Mouse (Mus musculus) midbrain, embryonic 12.5 days (tissue): ENCODE results near the gene Tnfsf13. TPM values are rescaled to one million over a fixed set of nuclear protein-coding genes. Genes with fewer than 3 reads are reported as not detected.

Source experiments
- ATAC-seq: fragments of 200-750 bp; cut with Nextera tagmentation; 2 replicates; pipeline ENCODE4 v1.8.0; 2017; ENCODE audit warnings: low read depth, moderate TSS enrichment, moderate library complexity; ENCODE audit not compliant: low FRiP score
- H3K27ac ChIP-seq: fragments of 300-500 bp; sonication (generic); replicated peaks from 2 replicates; pipeline ENCODE4 v1.5.1; 2016; ENCODE audit warnings: mild to moderate bottlenecking
- H3K27me3 ChIP-seq: fragments of 300-500 bp; sonication (generic); 2 replicates; pipeline ENCODE4 v1.6.1; 2016; ENCODE audit warnings: mild to moderate bottlenecking
- H3K36me3 ChIP-seq: fragments of 300-500 bp; sonication (generic); 2 replicates; pipeline ENCODE4 v1.6.1; 2016
- H3K4me1 ChIP-seq: fragments of 300-500 bp; sonication (generic); 2 replicates; pipeline ENCODE4 v1.6.1; 2016
- H3K4me2 ChIP-seq: fragments of 300-500 bp; sonication (generic); replicated peaks from 2 replicates; pipeline ENCODE4 v1.6.1; 2016; ENCODE audit warnings: mild to moderate bottlenecking, moderate library complexity
- H3K4me3 ChIP-seq: fragments of 300-500 bp; sonication (generic); 2 replicates; pipeline ENCODE4 v1.5.1; 2016; ENCODE audit warnings: mild to moderate bottlenecking
- H3K9ac ChIP-seq: fragments of 300-500 bp; sonication (generic); replicated peaks from 2 replicates; pipeline ENCODE4 v1.6.1; 2016; ENCODE audit warnings: mild to moderate bottlenecking, moderate library complexity
- H3K9me3 ChIP-seq: fragments of 300-500 bp; sonication (generic); 2 replicates; pipeline ENCODE4 v1.6.1; 2016; ENCODE audit warnings: mild to moderate bottlenecking
- WGBS: fragments of 180-500 bp; shearing (Covaris S2); methylation state at CpG from one replicate; pipeline ENCODE4 v1.1.7; 2016; 5-methylcytosine and 5-hydroxymethylcytosine counted together
- polyA plus RNA-seq: library from polyadenylated mRNA; unstranded; fragments of >200 nt; fragmentation: Nextera tagmentation; extraction: Ambion mirVana; gene quantifications from 2 replicates; pipeline ENCODE4 v1.2.1, GENCODE M21; 2016

Tnfsf13 gene
- polyA plus RNA-seq, 1 experiment from 2014 or later, result 0.77 TPM

GRCm38 (mm10) chr11:69670786-69671725 is 14.5 kb downstream of the Tnfsf13 start:
- WGBS, result 1% methylated on average over 60 of the region's 61 CpGs
- H3K4me2 ChIP-seq, result peak overlapping the region; percentile 83
- ATAC-seq, result peak; percentile 63
- H3K4me1 ChIP-seq, result peaks cover 28% of the 10 kb centered on the region
- H3K9me3 ChIP-seq, result no peaks in the 10 kb centered on the region
- peak overlapping the region; percentile 100 for H3K4me3 ChIP-seq
- no peaks in the 10 kb centered on the region for H3K27me3 ChIP-seq
- H3K9ac ChIP-seq, result peak overlapping the region; percentile 100
- peaks cover 78% of the 10 kb centered on the region for H3K36me3 ChIP-seq
- peak overlapping the region; percentile 97 for H3K27ac ChIP-seq

DNA sequence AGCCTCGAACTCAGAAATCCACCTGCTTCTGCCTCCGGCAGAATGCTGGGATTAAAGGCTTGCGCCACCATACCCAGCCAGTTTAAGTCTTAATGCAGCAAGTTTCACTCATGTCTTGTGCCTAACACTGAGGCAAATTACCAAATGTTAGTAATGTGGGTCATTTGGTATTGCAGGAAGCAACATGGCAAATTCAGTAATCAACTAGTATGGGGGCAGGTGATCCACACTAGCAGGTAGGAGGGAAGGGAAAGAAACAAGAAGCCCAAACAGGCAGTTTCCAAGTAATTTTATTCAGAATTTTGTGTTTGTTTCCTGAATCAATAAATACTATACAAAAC is 18.9 kb downstream of the Tnfsf13 start:
- Histone ChIP-seq H3K4me3 (no peak overlapping the region), H3K4me1 (peaks cover 24% of the 10 kb centered on the region), H3K27ac (no peak overlapping the region), H3K27me3 (no peaks in the 10 kb centered on the region), H3K4me2 (no peak overlapping the region), H3K9me3 (no peaks in the 10 kb centered on the region), H3K36me3 (peaks cover 71% of the 10 kb centered on the region), H3K9ac (no peak overlapping the region)
- 87% methylated on average over 3 of the region's 3 CpGs for WGBS
- ATAC-seq, result no peak

DNA sequence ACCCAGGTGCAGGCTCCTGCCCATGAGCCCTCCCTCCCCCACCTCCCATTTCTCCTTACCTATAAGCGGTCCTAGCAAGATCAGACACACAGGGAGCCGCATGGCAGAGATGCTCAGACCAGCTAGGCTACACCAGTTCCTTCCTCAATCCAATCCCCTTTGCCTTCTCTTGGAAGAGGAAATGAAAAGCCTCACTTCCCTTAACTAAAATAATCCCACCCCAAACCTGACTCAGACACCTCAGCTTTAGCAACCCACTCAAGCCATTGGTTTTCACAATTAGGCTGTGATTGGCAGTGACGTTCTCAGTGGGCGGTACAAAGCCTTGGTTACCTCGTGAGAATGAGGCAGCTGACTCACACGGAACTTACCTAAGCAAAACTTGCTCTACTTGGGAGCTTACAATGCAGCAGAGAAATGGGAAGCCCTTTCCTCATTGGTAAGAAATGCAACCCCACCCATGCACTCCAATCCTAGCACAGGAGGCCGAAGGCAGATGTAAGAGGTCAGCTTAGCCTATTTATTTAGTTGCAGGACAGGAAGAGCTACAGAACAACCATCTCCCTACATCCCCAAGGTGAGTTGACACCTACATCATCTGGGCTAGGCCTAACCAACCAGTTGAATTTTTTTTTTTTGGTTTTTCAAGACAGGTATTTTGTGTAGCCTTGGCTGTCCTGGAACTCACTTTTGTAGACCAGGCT is 19.5 kb downstream of the Tnfsf13 start, which contains the start of gene Cd68:
Cd68 (minus strand) TSS at position 193 of the 704 bp plus-strand sequence.
- no peak within 1 kb of the TSS for H3K4me2 ChIP-seq
- 36% methylated on average over 7 of the region's 7 CpGs for WGBS
- H3K36me3 ChIP-seq, result peaks cover 71% of the 10 kb centered on the region
- no peak within 1 kb of the TSS for H3K9ac ChIP-seq
- H3K27ac ChIP-seq, result no peak within 1 kb of the TSS
- no peaks in the 10 kb centered on the region for H3K27me3 ChIP-seq
- H3K4me3 ChIP-seq, result no peak within 1 kb of the TSS
- peaks cover 29% of the 10 kb centered on the region for H3K4me1 ChIP-seq
- no peak for ATAC-seq
- no peaks in the 10 kb centered on the region for H3K9me3 ChIP-seq

DNA sequence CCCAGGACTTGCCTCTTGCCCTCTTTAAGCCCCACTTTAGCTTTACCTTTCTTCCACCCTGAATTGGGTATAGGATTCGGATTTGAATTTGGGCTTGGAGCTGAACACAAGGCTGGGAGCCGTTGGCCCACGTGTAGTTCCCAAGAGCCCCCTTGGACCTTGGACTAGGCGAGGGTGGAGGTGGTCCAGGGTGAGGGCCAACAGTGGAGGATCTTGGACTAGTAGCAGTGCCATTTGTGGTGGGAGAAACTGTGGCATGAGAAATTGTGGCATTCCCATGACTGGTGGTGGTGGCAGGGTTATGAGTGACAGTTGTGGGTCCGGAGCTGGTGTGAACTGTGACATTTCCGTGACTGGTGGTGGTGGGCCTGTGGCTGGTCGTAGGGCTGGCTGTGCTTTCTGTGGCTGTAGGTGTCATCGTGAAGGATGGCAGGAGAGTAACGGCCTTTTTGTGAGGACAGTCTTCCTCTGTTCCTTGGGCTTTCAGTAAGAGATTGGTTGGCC is 20.1 kb downstream of the Tnfsf13 start:
- H3K27ac ChIP-seq, result no peak overlapping the region
- peaks cover 68% of the 10 kb centered on the region for H3K36me3 ChIP-seq
- no peak overlapping the region for H3K4me2 ChIP-seq
- H3K4me3 ChIP-seq, result no peak overlapping the region
- H3K9me3 ChIP-seq, result no peaks in the 10 kb centered on the region
- ATAC-seq, result no peak
- H3K27me3 ChIP-seq, result no peaks in the 10 kb centered on the region
- H3K9ac ChIP-seq, result no peak overlapping the region
- H3K4me1 ChIP-seq, result peaks cover 27% of the 10 kb centered on the region
- 82% methylated on average over 9 of the region's 9 CpGs for WGBS

GRCm38 (mm10) chr11:69664841-69665240 is 20.7 kb downstream of the Tnfsf13 start:
- no peak for ATAC-seq
- no peaks in the 10 kb centered on the region for H3K9me3 ChIP-seq
- H3K27ac ChIP-seq, result peak overlapping the region; percentile 97; the same call in 1 of the 2 replicates
- WGBS, result 94% methylated on average over 7 of the region's 7 CpGs
- no peak overlapping the region for H3K4me2 ChIP-seq
- peaks cover 66% of the 10 kb centered on the region for H3K36me3 ChIP-seq
- no peak overlapping the region for H3K4me3 ChIP-seq
- no peak overlapping the region for H3K9ac ChIP-seq
- H3K4me1 ChIP-seq, result peaks cover 20% of the 10 kb centered on the region
- H3K27me3 ChIP-seq, result no peaks in the 10 kb centered on the region

DNA sequence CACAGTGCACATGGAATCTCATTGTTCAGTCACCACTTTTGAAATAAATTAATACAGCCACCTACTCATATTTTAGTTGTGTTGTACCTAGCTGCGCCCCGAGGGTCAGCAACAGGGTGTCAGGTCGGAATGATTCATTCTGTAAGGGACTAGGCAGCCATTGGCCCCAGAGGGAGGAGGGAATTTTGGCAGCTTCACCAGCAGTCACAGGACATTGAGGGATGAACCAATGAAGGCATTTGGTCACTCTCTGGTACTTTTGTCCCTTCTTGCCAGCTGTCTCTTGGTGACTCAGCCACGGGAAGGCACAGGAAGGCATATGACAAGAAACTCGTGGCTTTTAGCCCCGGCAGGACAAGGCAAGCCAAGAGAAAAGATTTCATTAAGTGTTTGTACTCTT is 21.8 kb downstream of the Tnfsf13 start:
- H3K4me3 ChIP-seq, result no peak overlapping the region
- H3K36me3 ChIP-seq, result peaks cover 62% of the 10 kb centered on the region
- H3K9me3 ChIP-seq, result no peaks in the 10 kb centered on the region
- WGBS, result 92% methylated on average over 6 of the region's 6 CpGs
- H3K9ac ChIP-seq, result no peak overlapping the region
- H3K27me3 ChIP-seq, result no peaks in the 10 kb centered on the region
- no peak overlapping the region for H3K4me2 ChIP-seq
- H3K27ac ChIP-seq, result peak overlapping the region; percentile 97
- H3K4me1 ChIP-seq, result peaks cover 12% of the 10 kb centered on the region
- ATAC-seq, result no peak

DNA sequence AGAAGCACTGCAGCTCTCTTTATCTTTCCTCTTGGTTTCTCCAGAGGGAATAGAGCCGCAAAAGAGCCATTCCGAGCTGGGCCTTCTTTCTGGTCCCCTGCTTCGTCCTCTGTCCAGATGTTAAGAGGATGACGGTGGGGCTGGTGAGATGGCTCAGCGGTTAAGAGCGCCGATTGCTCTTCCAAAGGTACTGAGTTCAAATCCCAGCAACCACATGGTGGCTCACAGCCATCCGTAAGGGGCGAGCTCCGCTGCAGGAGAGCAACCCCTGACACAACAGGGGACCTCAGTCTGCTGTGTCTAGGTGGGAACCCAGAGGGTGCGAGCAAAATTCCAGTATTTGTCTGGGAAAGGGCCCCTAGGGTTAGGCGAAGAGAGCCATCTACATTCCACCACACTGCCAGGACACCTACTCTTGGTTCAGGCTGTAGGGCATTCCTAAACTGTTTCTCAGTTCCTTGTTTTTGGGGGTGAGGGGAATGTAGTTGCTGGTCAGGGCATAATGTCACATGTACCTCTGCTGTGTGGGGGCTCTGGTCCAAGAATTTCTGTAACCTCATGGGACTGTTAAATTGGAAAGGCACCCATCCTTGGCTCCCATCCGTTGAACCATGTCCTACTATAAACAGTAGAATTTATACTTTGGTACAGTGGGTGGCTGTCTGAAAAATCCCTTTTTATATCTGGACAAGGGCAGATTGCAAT is 22.5 kb downstream of the Tnfsf13 start:
- Histone ChIP-seq H3K9ac (peak overlapping the region; percentile 37), H3K36me3 (peaks cover 62% of the 10 kb centered on the region), H3K27ac (peak overlapping the region; percentile 97), H3K9me3 (no peaks in the 10 kb centered on the region), H3K27me3 (no peaks in the 10 kb centered on the region), H3K4me2 (peak overlapping the region; percentile 61), H3K4me3 (peak overlapping the region; percentile 57), H3K4me1 (peaks cover 12% of the 10 kb centered on the region)
- ATAC-seq, result peak; percentile 44
- 72% methylated on average over 13 of the region's 13 CpGs for WGBS

DNA sequence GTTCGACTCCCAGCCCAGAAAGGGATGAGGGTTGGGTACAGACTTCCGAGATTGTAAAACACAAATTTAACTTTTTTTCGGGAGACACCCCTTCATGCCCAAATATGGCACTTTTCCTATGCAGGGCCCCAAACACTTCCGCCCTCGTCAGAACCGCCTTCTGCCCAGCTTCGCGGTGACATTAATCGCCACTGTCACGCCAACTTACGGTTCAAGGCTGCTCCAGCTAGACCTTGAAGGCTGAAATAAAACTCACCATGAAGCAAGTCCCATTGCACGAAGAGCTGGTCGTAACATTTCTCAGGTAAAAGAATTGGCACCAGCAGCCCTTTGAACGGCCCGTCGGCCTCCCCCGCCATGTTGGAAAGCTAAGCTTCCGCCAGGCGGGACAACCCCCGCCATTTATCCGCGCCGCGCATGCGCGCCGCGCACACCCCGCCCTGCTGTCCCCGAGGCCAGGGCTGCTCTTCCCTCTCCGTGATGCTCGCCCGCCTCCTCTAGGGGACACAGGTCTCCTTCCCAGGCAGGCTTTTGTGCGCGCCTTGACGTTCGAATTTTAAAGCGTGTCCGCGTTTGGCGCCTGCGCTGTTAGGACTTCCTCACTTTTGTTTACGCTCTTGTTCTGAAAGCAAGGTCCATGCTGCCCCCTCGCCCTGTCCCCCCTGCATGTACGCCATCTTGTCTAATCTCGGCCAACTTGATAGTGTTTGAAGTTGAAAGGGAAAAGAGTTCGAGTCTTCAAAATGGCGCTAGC is 23.2 kb downstream of the Tnfsf13 start, which contains the start of gene Mpdu1:
Mpdu1 (minus strand) TSS at position 430 of the 754 bp plus-strand sequence.
- Histone ChIP-seq H3K4me1 (peaks cover 12% of the 10 kb centered on the region), H3K36me3 (peaks cover 62% of the 10 kb centered on the region), H3K27me3 (no peaks in the 10 kb centered on the region), H3K4me3 (peak within 1 kb of the TSS; percentile 57), H3K4me2 (peak within 1 kb of the TSS; percentile 61), H3K27ac (peak within 1 kb of the TSS; percentile 97), H3K9me3 (no peaks in the 10 kb centered on the region), H3K9ac (peak within 1 kb of the TSS; percentile 63)
- peak; percentile 95 for ATAC-seq
- under 1% methylated on average over 48 of the region's 48 CpGs for WGBS

DNA sequence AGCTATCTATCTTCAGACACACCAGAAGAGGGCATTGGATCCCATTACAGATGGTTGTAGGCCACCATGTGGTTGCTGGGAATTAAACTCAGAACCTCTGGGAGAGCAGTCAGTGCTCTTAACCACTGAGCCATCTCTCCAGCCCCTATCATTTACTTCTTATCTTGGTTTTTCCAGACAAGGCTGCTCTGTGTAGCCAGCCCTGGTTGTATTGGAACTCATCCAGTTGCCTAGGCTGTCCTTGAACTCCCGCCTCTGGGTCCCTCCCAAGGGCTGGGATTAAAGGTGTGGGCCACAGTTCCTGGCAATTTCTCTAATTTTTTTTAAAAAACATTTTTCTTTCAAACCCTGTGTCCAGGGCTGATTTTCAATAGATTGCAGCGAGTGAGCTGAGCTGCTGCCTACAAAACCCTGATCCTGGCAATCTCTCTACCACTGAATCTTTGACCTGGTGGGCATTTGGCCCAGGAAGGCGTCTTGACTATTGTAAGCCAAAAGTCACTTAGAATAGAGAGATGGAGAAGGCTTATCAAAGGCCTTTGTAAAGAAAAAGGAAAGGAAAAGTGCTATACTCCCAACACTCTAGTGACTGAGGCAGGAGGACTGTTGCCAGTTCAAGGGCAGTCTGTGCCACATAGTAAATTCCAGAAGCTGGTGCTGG is 24.2 kb downstream of the Tnfsf13 start:
- H3K36me3 ChIP-seq, result peaks cover 64% of the 10 kb centered on the region
- peak overlapping the region; percentile 57 for H3K4me3 ChIP-seq
- WGBS, result 84% methylated on average over 3 of the region's 3 CpGs
- H3K27ac ChIP-seq, result peak overlapping the region; percentile 97; the same call in 1 of the 2 replicates
- H3K4me1 ChIP-seq, result peaks cover 12% of the 10 kb centered on the region
- H3K4me2 ChIP-seq, result peak overlapping the region; percentile 61
- H3K9me3 ChIP-seq, result no peaks in the 10 kb centered on the region
- no peak for ATAC-seq
- H3K27me3 ChIP-seq, result no peaks in the 10 kb centered on the region
- H3K9ac ChIP-seq, result peak overlapping the region; percentile 63

GRCm38 (mm10) chr11:69657462-69657881 is 28.1 kb downstream of the Tnfsf13 start:
- peaks cover 16% of the 10 kb centered on the region for H3K4me1 ChIP-seq
- WGBS, result 87% methylated on average over 15 of the region's 15 CpGs

More at GRCm38 (mm10) chr11:69657462-69657881, 28.1 kb downstream of the Tnfsf13 start:
- no peak overlapping the region for H3K9ac ChIP-seq
- 0 out of 2 replicates have a peak overlapping the region, but pooled peaks have one; percentile 0 for H3K4me3 ChIP-seq
- H3K9me3 ChIP-seq, result no peaks in the 10 kb centered on the region
- ATAC-seq, result no peak
- H3K4me2 ChIP-seq, result no peak overlapping the region
- peaks cover 56% of the 10 kb centered on the region for H3K36me3 ChIP-seq
- H3K27ac ChIP-seq, result no peak overlapping the region
- H3K27me3 ChIP-seq, result no peaks in the 10 kb centered on the region
